Mouse (Mus musculus) forebrain, embryonic 13.5 days (tissue): ENCODE results near the gene Spink4. TPM values are rescaled to one million over a fixed set of nuclear protein-coding genes. Genes with fewer than 3 reads are reported as not detected.

ENCODE experiments used
- ATAC-seq: fragments of 200-750 bp; cut with Nextera tagmentation; 2 replicates; pipeline ENCODE4 v1.8.0; 2017
- H3K27ac ChIP-seq: fragments of 300-500 bp; sonication (generic); 2 replicates; pipeline ENCODE4 v1.5.1; 2015; ENCODE audit warnings: inconsistent platforms, mild to moderate bottlenecking, moderate library complexity
- H3K27me3 ChIP-seq: fragments of 300-500 bp; sonication (generic); 2 replicates; pipeline ENCODE4 v1.6.1; 2015; ENCODE audit warnings: mild to moderate bottlenecking, inconsistent platforms
- H3K36me3 ChIP-seq: fragments of 300-500 bp; sonication (generic); 2 replicates; pipeline ENCODE4 v1.6.1; 2015; ENCODE audit warnings: mild to moderate bottlenecking, inconsistent platforms; ENCODE audit not compliant: poor library complexity, severe bottlenecking
- H3K4me1 ChIP-seq: fragments of 300-500 bp; sonication (generic); 2 replicates; pipeline ENCODE4 v1.6.1; 2015; ENCODE audit warnings: inconsistent platforms
- H3K4me2 ChIP-seq: fragments of 300-500 bp; sonication (generic); 2 replicates; pipeline ENCODE4 v1.6.1; 2015; ENCODE audit warnings: inconsistent platforms, mild to moderate bottlenecking, moderate library complexity
- H3K4me3 ChIP-seq: fragments of 300-500 bp; sonication (generic); 2 replicates; pipeline ENCODE4 v1.5.1; 2015; ENCODE audit warnings: mild to moderate bottlenecking, inconsistent platforms
- H3K9ac ChIP-seq: fragments of 300-500 bp; sonication (generic); 2 replicates; pipeline ENCODE4 v1.6.1; 2015; ENCODE audit warnings: mild to moderate bottlenecking, inconsistent platforms
- H3K9me3 ChIP-seq: fragments of 300-500 bp; sonication (generic); replicated peaks from 2 replicates; pipeline ENCODE4 v1.6.1; 2016; ENCODE audit warnings: inconsistent platforms
- WGBS: fragments of 180-500 bp; shearing (Covaris S2); methylation state at CpG from one replicate; pipeline ENCODE4 v1.1.7; 2015; 5-methylcytosine and 5-hydroxymethylcytosine counted together
- polyA plus RNA-seq: library from polyadenylated mRNA; unstranded; fragments of >200 nt; fragmentation: Nextera tagmentation; extraction: Ambion mirVana; gene quantifications from 2 replicates; pipeline ENCODE4 v1.2.1, GENCODE M21; 2015

The Spink4 gene
- polyA plus RNA-seq, 1 experiment from 2014 or later: not detected

GRCm38 (mm10) chr4:40943651-40944050 lies 23.8 kb downstream of the Spink4 start:
- 96% methylated on average over 5 of the region's 5 CpGs for WGBS
- H3K27me3 ChIP-seq: no peaks in the 10 kb centered on the region
- H3K9me3 ChIP-seq: 0 out of 2 replicates have a peak, but pooled peaks cover 11% of the 10 kb centered on the region
- no peak overlapping the region for H3K27ac ChIP-seq
- peaks cover 72% of the 10 kb centered on the region for H3K36me3 ChIP-seq
- no peak overlapping the region for H3K4me2 ChIP-seq
- ATAC-seq: no peak
- H3K9ac ChIP-seq: no peak overlapping the region
- no peak overlapping the region for H3K4me3 ChIP-seq
- peaks cover 16% of the 10 kb centered on the region for H3K4me1 ChIP-seq

GRCm38 (mm10) chr4:40946516-40947121 lies 26.8 kb downstream of the Spink4 start:
- peaks cover 25% of the 10 kb centered on the region for H3K4me1 ChIP-seq
- WGBS: 88% methylated on average over 7 of the region's 7 CpGs
- H3K4me2 ChIP-seq: peak overlapping the region; percentile 88
- no peaks in the 10 kb centered on the region for H3K27me3 ChIP-seq
- peaks cover 51% of the 10 kb centered on the region for H3K36me3 ChIP-seq
- peak overlapping the region; percentile 86 for H3K4me3 ChIP-seq
- peak overlapping the region; percentile 87; the same call in 1 of the 2 replicates for H3K9ac ChIP-seq
- H3K27ac ChIP-seq: no peak overlapping the region
- H3K9me3 ChIP-seq: no peaks in the 10 kb centered on the region
- no peak for ATAC-seq

GRCm38 (mm10) chr4:40947565-40948159 lies 27.8 kb downstream of the Spink4 start:
- Histone ChIP-seq H3K36me3 (peaks cover 50% of the 10 kb centered on the region), H3K4me1 (peaks cover 25% of the 10 kb centered on the region), H3K27ac (peak overlapping the region; percentile 78), H3K9me3 (no peaks in the 10 kb centered on the region), H3K9ac (peak overlapping the region; percentile 87), H3K27me3 (no peaks in the 10 kb centered on the region), H3K4me2 (peak overlapping the region; percentile 88), H3K4me3 (peak overlapping the region; percentile 86)
- WGBS: under 1% methylated on average over 38 of the region's 40 CpGs
- ATAC-seq: no peak

- peak within 1 kb of the TSS; percentile 88 for H3K4me2 ChIP-seq
- peaks cover 25% of the 10 kb centered on the region for H3K4me1 ChIP-seq
- peak within 1 kb of the TSS; percentile 87 for H3K9ac ChIP-seq
- ATAC-seq: peak; percentile 98
- no peaks in the 10 kb centered on the region for H3K9me3 ChIP-seq
- H3K27ac ChIP-seq: peak within 1 kb of the TSS; percentile 78
- H3K36me3 ChIP-seq: peaks cover 50% of the 10 kb centered on the region
- H3K4me3 ChIP-seq: peak within 1 kb of the TSS; percentile 86
- WGBS: under 1% methylated on average over 47 of the region's 50 CpGs
- H3K27me3 ChIP-seq: no peaks in the 10 kb centered on the region
Observed at GRCm38 (mm10) chr4:40948160-40948708, 28.4 kb downstream of the Spink4 start, which contains the start of the genes Bag1 and Chmp5. TSS of gene Bag1 (minus strand) at chr4:40948294. TSS of gene Chmp5 (plus strand) at chr4:40948407.

GRCm38 (mm10) chr4:40953521-40953920 lies 33.7 kb downstream of the Spink4 start:
- Histone ChIP-seq H3K4me3 (no peak overlapping the region), H3K9me3 (no peaks in the 10 kb centered on the region), H3K4me1 (peaks cover 10% of the 10 kb centered on the region), H3K9ac (no peak overlapping the region), H3K4me2 (no peak overlapping the region), H3K27me3 (no peaks in the 10 kb centered on the region), H3K36me3 (peaks cover 72% of the 10 kb centered on the region), H3K27ac (no peak overlapping the region)
- WGBS: 92% methylated on average over 1 of the region's 1 CpGs
- ATAC-seq: no peak

GRCm38 (mm10) chr4:40955942-40956341 lies 36.1 kb downstream of the Spink4 start:
- Histone ChIP-seq H3K4me3 (no peak overlapping the region), H3K4me2 (no peak overlapping the region), H3K9ac (no peak overlapping the region), H3K27ac (no peak overlapping the region), H3K27me3 (no peaks in the 10 kb centered on the region), H3K36me3 (peaks cover 87% of the 10 kb centered on the region), H3K4me1 (no peaks in the 10 kb centered on the region), H3K9me3 (no peaks in the 10 kb centered on the region)
- no peak for ATAC-seq
- 93% methylated on average over 6 of the region's 6 CpGs for WGBS

- H3K36me3 ChIP-seq: peaks cover 92% of the 10 kb centered on the region
- no peak overlapping the region for H3K4me2 ChIP-seq
- H3K4me1 ChIP-seq: no peaks in the 10 kb centered on the region
- no peak for ATAC-seq
- H3K4me3 ChIP-seq: no peak overlapping the region
- no peak overlapping the region for H3K27ac ChIP-seq
- WGBS: 96% methylated on average over 3 of the region's 3 CpGs
- no peaks in the 10 kb centered on the region for H3K27me3 ChIP-seq
- H3K9ac ChIP-seq: no peak overlapping the region
- H3K9me3 ChIP-seq: no peaks in the 10 kb centered on the region
Observed at GRCm38 (mm10) chr4:40963536-40963935, 43.7 kb downstream of the Spink4 start.

- 81% methylated on average over 4 of the region's 4 CpGs for WGBS
- Histone ChIP-seq H3K36me3 (peaks cover 39% of the 10 kb centered on the region), H3K4me2 (peak overlapping the region; percentile 84; the same call in 1 of the 2 replicates), H3K9ac (no peak overlapping the region), H3K9me3 (no peaks in the 10 kb centered on the region), H3K27me3 (no peaks in the 10 kb centered on the region), H3K4me1 (peaks cover 21% of the 10 kb centered on the region), H3K4me3 (no peak overlapping the region), H3K27ac (no peak overlapping the region)
- no peak for ATAC-seq
Observed at GRCm38 (mm10) chr4:40969161-40969560, 49.3 kb downstream of the Spink4 start.

- 11% methylated on average over 10 of the region's 13 CpGs for WGBS
- Histone ChIP-seq H3K9me3 (no peaks in the 10 kb centered on the region), H3K27ac (peak overlapping the region; percentile 89), H3K36me3 (peaks cover 32% of the 10 kb centered on the region), H3K27me3 (no peaks in the 10 kb centered on the region), H3K4me3 (peak overlapping the region; percentile 97), H3K9ac (peak overlapping the region; percentile 86), H3K4me1 (peaks cover 21% of the 10 kb centered on the region), H3K4me2 (peak overlapping the region; percentile 84)
- peak; percentile 52 for ATAC-seq
Observed at GRCm38 (mm10) chr4:40969781-40970591, 50.1 kb downstream of the Spink4 start.

- 0% methylated on average over 16 of the region's 16 CpGs for WGBS
Observed at GRCm38 (mm10) chr4:40970592-40970841, 50.7 kb downstream of the Spink4 start.

GRCm38 (mm10) chr4:40970842-40971701 lies 51.2 kb downstream of the Spink4 start, which contains the start of gene Nfx1:
TSS of gene Nfx1 (plus strand) at chr4:40970906.
- Histone ChIP-seq H3K4me1 (peaks cover 21% of the 10 kb centered on the region), H3K27me3 (no peaks in the 10 kb centered on the region), H3K9ac (peak within 1 kb of the TSS; percentile 86), H3K9me3 (no peaks in the 10 kb centered on the region), H3K27ac (peak within 1 kb of the TSS; percentile 89), H3K4me3 (peak within 1 kb of the TSS; percentile 97), H3K4me2 (peak within 1 kb of the TSS; percentile 84), H3K36me3 (peaks cover 22% of the 10 kb centered on the region)
- under 1% methylated on average over 57 of the region's 85 CpGs for WGBS
- peak; percentile 98 for ATAC-seq

More at GRCm38 (mm10) chr4:40970592-40970841, 50.7 kb downstream of the Spink4 start:
- peak overlapping the region; percentile 89 for H3K27ac ChIP-seq
- peak overlapping the region; percentile 86 for H3K9ac ChIP-seq
- no peaks in the 10 kb centered on the region for H3K9me3 ChIP-seq
- peak overlapping the region; percentile 84 for H3K4me2 ChIP-seq
- H3K4me3 ChIP-seq: peak overlapping the region; percentile 97
- no peaks in the 10 kb centered on the region for H3K27me3 ChIP-seq
- ATAC-seq: no peak
- peaks cover 21% of the 10 kb centered on the region for H3K4me1 ChIP-seq
- peaks cover 28% of the 10 kb centered on the region for H3K36me3 ChIP-seq
